Mouse (Mus musculus): ENCODE data around the gene Rsad2.

GRCm38 (mm10) chr12:26471376-26471775 lies 15.1 kb upstream of the Rsad2 start:
- no peak for TF ChIP-seq CTCF (IDR thresholded peaks at IDR 0.05; ENCODE audit: borderline replicate concordance, insufficient read depth, low read depth, low read length)
- TF ChIP-seq POLR2A (IDR thresholded peaks at IDR 0.05; ENCODE audit: borderline replicate concordance, insufficient read depth, low read length): no peak

Measured in cerebellum, adult 2 months (tissue).